Mouse (Mus musculus): ENCODE data around the gene Gm2075.
"Not testable (repeated sequence)": the region's sequence is repeated elsewhere in the genome, so short reads cannot be mapped to it uniquely, and the experiment has no call there.

Gene Gm2075

GRCm38 (mm10) chr12:88011548-88011947 lies at the start of gene Gm2075:
TSS of gene Gm2075 (plus strand) at chr12:88011848.
- ATAC-seq (ENCODE audit: low TSS enrichment): not testable (repeated sequence)

GRCm38 (mm10) chr12:87984000-87984399 lies 27.6 kb upstream of the Gm2075 start:
- ATAC-seq (ENCODE audit: low TSS enrichment): not testable (repeated sequence)

- ATAC-seq (ENCODE audit: low TSS enrichment): not testable (repeated sequence)
Measured at GRCm38 (mm10) chr12:88004118-88004517, 7.5 kb upstream of the Gm2075 start.

- ATAC-seq (ENCODE audit: low TSS enrichment): not testable (repeated sequence)
Measured at GRCm38 (mm10) chr12:88018671-88019070, 7.0 kb downstream of the Gm2075 start, which contains the start of gene Gm6803. TSS of gene Gm6803 (minus strand) at chr12:88018771.

GRCm38 (mm10) chr12:88026704-88027103 lies 15.1 kb downstream of the Gm2075 start, which contains the start of gene Gm2056:
TSS of gene Gm2056 (plus strand) at chr12:88027004.
- ATAC-seq (ENCODE audit: low TSS enrichment): not testable (repeated sequence)

- not testable (repeated sequence) for ATAC-seq (ENCODE audit: low TSS enrichment)
Measured at GRCm38 (mm10) chr12:88032250-88032649, 20.6 kb downstream of the Gm2075 start.

GRCm38 (mm10) chr12:88039062-88039461 lies 27.4 kb downstream of the Gm2075 start:
- ATAC-seq (ENCODE audit: low TSS enrichment): not testable (repeated sequence)

GRCm38 (mm10) chr12:88039703-88040102 lies 28.1 kb downstream of the Gm2075 start:
- ATAC-seq (ENCODE audit: low TSS enrichment): not testable (repeated sequence)

GRCm38 (mm10) chr12:88045226-88045625 lies 33.6 kb downstream of the Gm2075 start:
- ATAC-seq (ENCODE audit: low TSS enrichment): not testable (repeated sequence)

Measured in frontal cortex, adult (tissue).